Mouse (Mus musculus) midbrain, embryonic 13.5 days (tissue): ENCODE data around the gene Ppp4r3b. TPM values are rescaled to one million over a fixed set of nuclear protein-coding genes. Genes with fewer than 3 reads are reported as not detected.

Source experiments
- ATAC-seq: fragments of 200-750 bp; cut with Nextera tagmentation; 2 replicates; pipeline ENCODE4 v1.8.0; 2017; ENCODE audit warnings: mild to moderate bottlenecking, moderate TSS enrichment, moderate library complexity
- H3K27ac ChIP-seq: fragments of 300-500 bp; sonication (generic); 2 replicates; pipeline ENCODE4 v1.5.1; 2015; ENCODE audit warnings: inconsistent platforms, mild to moderate bottlenecking, moderate library complexity
- H3K27me3 ChIP-seq: fragments of 300-500 bp; sonication (generic); 2 replicates; pipeline ENCODE4 v1.6.1; 2015; ENCODE audit warnings: mild to moderate bottlenecking, inconsistent platforms
- H3K36me3 ChIP-seq: fragments of 300-500 bp; sonication (generic); 2 replicates; pipeline ENCODE4 v1.6.1; 2015; ENCODE audit warnings: mild to moderate bottlenecking, inconsistent platforms
- H3K4me1 ChIP-seq: fragments of 300-500 bp; sonication (generic); replicated peaks from 2 replicates; pipeline ENCODE4 v1.6.1; 2015; ENCODE audit warnings: inconsistent platforms
- H3K4me2 ChIP-seq: fragments of 300-500 bp; sonication (generic); replicated peaks from 2 replicates; pipeline ENCODE4 v1.6.1; 2015; ENCODE audit warnings: moderate library complexity, mild to moderate bottlenecking, inconsistent platforms
- H3K4me3 ChIP-seq: fragments of 300-500 bp; sonication (generic); replicated peaks from 2 replicates; pipeline ENCODE4 v1.5.1; 2015; ENCODE audit warnings: mild to moderate bottlenecking, inconsistent platforms
- H3K9ac ChIP-seq: fragments of 300-500 bp; sonication (generic); replicated peaks from 2 replicates; pipeline ENCODE4 v1.6.1; 2015; ENCODE audit warnings: mild to moderate bottlenecking, inconsistent platforms
- H3K9me3 ChIP-seq: fragments of 300-500 bp; sonication (generic); 2 replicates; pipeline ENCODE4 v1.6.1; 2016; ENCODE audit warnings: mild to moderate bottlenecking, inconsistent platforms
- WGBS: fragments of 180-500 bp; shearing (Covaris S2); methylation state at CpG from one replicate; pipeline ENCODE4 v1.1.7; 2015; 5-methylcytosine and 5-hydroxymethylcytosine counted together
- polyA plus RNA-seq: library from polyadenylated mRNA; unstranded; fragments of >200 nt; fragmentation: Nextera tagmentation; extraction: Ambion mirVana; gene quantifications from 2 replicates; pipeline ENCODE4 v1.2.1, GENCODE M21; 2015

Ppp4r3b gene
- polyA plus RNA-seq, 1 experiment from 2014 or later: 91.4 TPM

GRCm38 (mm10) chr11:29181751-29182150, 9.1 kb downstream of the Ppp4r3b start:
- no peak overlapping the region for H3K4me3 ChIP-seq
- no peak overlapping the region for H3K9ac ChIP-seq
- 98% methylated on average over 5 of the region's 5 CpGs for WGBS
- peaks cover 35% of the 10 kb centered on the region for H3K36me3 ChIP-seq
- no peak for ATAC-seq
- H3K27ac ChIP-seq: no peak overlapping the region
- H3K4me1 ChIP-seq: no peaks in the 10 kb centered on the region
- H3K4me2 ChIP-seq: no peak overlapping the region
- no peaks in the 10 kb centered on the region for H3K27me3 ChIP-seq
- no peaks in the 10 kb centered on the region for H3K9me3 ChIP-seq

GRCm38 (mm10) chr11:29188981-29189380, 16.3 kb downstream of the Ppp4r3b start:
- ATAC-seq: no peak
- Histone ChIP-seq H3K27me3 (no peaks in the 10 kb centered on the region), H3K4me2 (no peak overlapping the region), H3K9me3 (no peaks in the 10 kb centered on the region), H3K4me3 (no peak overlapping the region), H3K27ac (no peak overlapping the region), H3K4me1 (no peaks in the 10 kb centered on the region), H3K36me3 (peaks cover 41% of the 10 kb centered on the region), H3K9ac (no peak overlapping the region)
- WGBS: 97% methylated on average over 2 of the region's 2 CpGs

- H3K9me3 ChIP-seq: no peaks in the 10 kb centered on the region
- H3K36me3 ChIP-seq: peaks cover 42% of the 10 kb centered on the region
- no peak overlapping the region for H3K27ac ChIP-seq
- no peaks in the 10 kb centered on the region for H3K27me3 ChIP-seq
- no peaks in the 10 kb centered on the region for H3K4me1 ChIP-seq
- no peak overlapping the region for H3K9ac ChIP-seq
- no peak overlapping the region for H3K4me2 ChIP-seq
- ATAC-seq: no peak
- WGBS: 90% methylated on average over 5 of the region's 5 CpGs
- H3K4me3 ChIP-seq: no peak overlapping the region
Measured at GRCm38 (mm10) chr11:29203653-29204052, 31.0 kb downstream of the Ppp4r3b start.

- WGBS: 93% methylated on average over 2 of the region's 2 CpGs
- Histone ChIP-seq H3K27ac (no peak overlapping the region), H3K27me3 (no peaks in the 10 kb centered on the region), H3K4me3 (no peak overlapping the region), H3K4me1 (no peaks in the 10 kb centered on the region), H3K9ac (no peak overlapping the region), H3K9me3 (no peaks in the 10 kb centered on the region), H3K4me2 (no peak overlapping the region), H3K36me3 (peaks cover 33% of the 10 kb centered on the region)
- ATAC-seq: no peak
Measured at GRCm38 (mm10) chr11:29209774-29210173, 37.1 kb downstream of the Ppp4r3b start.

GRCm38 (mm10) chr11:29216196-29216595, 43.5 kb downstream of the Ppp4r3b start:
- H3K9me3 ChIP-seq: no peaks in the 10 kb centered on the region
- H3K4me3 ChIP-seq: no peak overlapping the region
- no peak overlapping the region for H3K27ac ChIP-seq
- H3K36me3 ChIP-seq: peaks cover 60% of the 10 kb centered on the region
- ATAC-seq: no peak
- no peaks in the 10 kb centered on the region for H3K27me3 ChIP-seq
- no peaks in the 10 kb centered on the region for H3K4me1 ChIP-seq
- H3K4me2 ChIP-seq: no peak overlapping the region
- whole genome bisulfite sequencing: 99% methylated on average over 2 of the region's 2 CpGs
- no peak overlapping the region for H3K9ac ChIP-seq

GRCm38 (mm10) chr11:29219055-29219454, 46.4 kb downstream of the Ppp4r3b start:
- ATAC-seq: no peak

GRCm38 (mm10) chr11:29222310-29222709, 49.6 kb downstream of the Ppp4r3b start:
- WGBS: 91% methylated on average over 5 of the region's 5 CpGs
- Histone ChIP-seq H3K9me3 (no peaks in the 10 kb centered on the region), H3K36me3 (peaks cover 58% of the 10 kb centered on the region), H3K4me3 (no peak overlapping the region), H3K4me2 (no peak overlapping the region), H3K27me3 (no peaks in the 10 kb centered on the region), H3K27ac (no peak overlapping the region), H3K9ac (no peak overlapping the region), H3K4me1 (no peaks in the 10 kb centered on the region)
- no peak for ATAC-seq

More at GRCm38 (mm10) chr11:29219055-29219454, 46.4 kb downstream of the Ppp4r3b start:
- H3K9me3 ChIP-seq: no peaks in the 10 kb centered on the region
- no peak overlapping the region for H3K4me3 ChIP-seq
- no peak overlapping the region for H3K9ac ChIP-seq
- H3K4me1 ChIP-seq: no peaks in the 10 kb centered on the region
- H3K4me2 ChIP-seq: no peak overlapping the region
- no peak overlapping the region for H3K27ac ChIP-seq
- no peaks in the 10 kb centered on the region for H3K27me3 ChIP-seq
- peaks cover 67% of the 10 kb centered on the region for H3K36me3 ChIP-seq

GRCm38 (mm10) chr11:29224754-29225153, 52.1 kb downstream of the Ppp4r3b start:
- Histone ChIP-seq H3K4me3 (no peak overlapping the region), H3K27me3 (no peaks in the 10 kb centered on the region), H3K36me3 (peaks cover 68% of the 10 kb centered on the region), H3K9me3 (no peaks in the 10 kb centered on the region), H3K27ac (no peak overlapping the region), H3K9ac (no peak overlapping the region), H3K4me2 (no peak overlapping the region), H3K4me1 (no peaks in the 10 kb centered on the region)
- WGBS: 93% methylated on average over 2 of the region's 2 CpGs
- ATAC-seq: no peak

GRCm38 (mm10) chr11:29228957-29229356, 56.3 kb downstream of the Ppp4r3b start:
- no peak overlapping the region for H3K9ac ChIP-seq
- no peaks in the 10 kb centered on the region for H3K4me1 ChIP-seq
- no peaks in the 10 kb centered on the region for H3K9me3 ChIP-seq
- no peak overlapping the region for H3K27ac ChIP-seq
- H3K36me3 ChIP-seq: peaks cover 64% of the 10 kb centered on the region
- ATAC-seq: no peak
- 94% methylated on average over 2 of the region's 2 CpGs for WGBS
- no peak overlapping the region for H3K4me2 ChIP-seq
- no peak overlapping the region for H3K4me3 ChIP-seq
- no peaks in the 10 kb centered on the region for H3K27me3 ChIP-seq

- Histone ChIP-seq H3K36me3 (peaks cover 39% of the 10 kb centered on the region), H3K27ac (no peak overlapping the region), H3K27me3 (no peaks in the 10 kb centered on the region), H3K9ac (no peak overlapping the region), H3K4me3 (no peak overlapping the region), H3K9me3 (no peaks in the 10 kb centered on the region), H3K4me1 (no peaks in the 10 kb centered on the region), H3K4me2 (no peak overlapping the region)
- ATAC-seq: no peak
- WGBS: 92% methylated on average over 1 of the region's 1 CpGs
Measured at GRCm38 (mm10) chr11:29233569-29233968, 60.9 kb downstream of the Ppp4r3b start.

- Histone ChIP-seq H3K9ac (no peak overlapping the region), H3K36me3 (peaks cover 22% of the 10 kb centered on the region), H3K4me2 (no peak overlapping the region), H3K4me3 (no peak overlapping the region), H3K27me3 (no peaks in the 10 kb centered on the region), H3K9me3 (no peaks in the 10 kb centered on the region), H3K27ac (no peak overlapping the region), H3K4me1 (no peaks in the 10 kb centered on the region)
- ATAC-seq: no peak
Measured at GRCm38 (mm10) chr11:29237364-29237763, 64.7 kb downstream of the Ppp4r3b start.

- Histone ChIP-seq H3K9me3 (no peaks in the 10 kb centered on the region), H3K4me1 (no peaks in the 10 kb centered on the region), H3K4me2 (no peak overlapping the region), H3K9ac (no peak overlapping the region), H3K36me3 (peaks cover 23% of the 10 kb centered on the region), H3K4me3 (no peak overlapping the region), H3K27ac (no peak overlapping the region), H3K27me3 (no peaks in the 10 kb centered on the region)
- ATAC-seq: no peak
Measured at GRCm38 (mm10) chr11:29238047-29238446, 65.4 kb downstream of the Ppp4r3b start.

GRCm38 (mm10) chr11:29238551-29238950, 65.9 kb downstream of the Ppp4r3b start:
- Histone ChIP-seq H3K27ac (no peak overlapping the region), H3K36me3 (peaks cover 22% of the 10 kb centered on the region), H3K9ac (no peak overlapping the region), H3K4me2 (no peak overlapping the region), H3K27me3 (no peaks in the 10 kb centered on the region), H3K4me3 (no peak overlapping the region), H3K4me1 (no peaks in the 10 kb centered on the region), H3K9me3 (no peaks in the 10 kb centered on the region)
- ATAC-seq: no peak
- WGBS: 97% methylated on average over 3 of the region's 3 CpGs
